Mouse (Mus musculus) frontal cortex, postnatal 10 days (tissue): ENCODE measurements at regions not wholly inside any gene's neighbourhood (a gene's known extent, or its start where the extent isn't known, plus 50 kb on each side); places are given as distances from the start of the nearest gene placed in this dataset.
"Not testable (repeated sequence)": the region's sequence is repeated elsewhere in the genome, so short reads cannot be mapped to it uniquely, and the experiment has no call there.

Experiments used
- DNase-seq, 2 experiments: peaks; one replicate each; pipeline ENCODE4 v3.0.0; 2022; ENCODE audit warnings: low spot score in 2 of 2, mixed read lengths in 1 of 2

DNA sequence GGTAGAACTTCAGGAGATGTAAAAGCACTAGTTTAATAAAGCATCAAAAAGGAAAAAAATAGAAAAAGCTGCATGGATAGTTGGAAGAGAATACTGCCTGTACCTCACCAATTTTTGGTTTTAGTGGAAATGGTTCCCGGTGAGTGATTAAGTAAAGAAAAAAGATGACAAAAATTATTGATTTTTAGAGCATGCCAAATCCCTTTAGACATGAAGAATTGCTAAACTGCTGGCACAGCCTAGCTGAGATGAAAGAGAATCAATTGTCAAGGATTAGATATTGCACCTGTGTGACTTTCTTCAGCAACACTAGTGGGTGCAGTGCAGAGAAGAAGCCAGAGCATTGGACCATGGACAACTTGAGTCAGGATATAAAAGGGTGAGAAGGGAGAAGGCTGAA, 348.7 kb upstream of the Cpeb2 start:
- DNase-seq: no peak

GRCm38 (mm10) chr5:42891890-42892289, 341.1 kb upstream of the Cpeb2 start:
- no peak for DNase-seq

DNA sequence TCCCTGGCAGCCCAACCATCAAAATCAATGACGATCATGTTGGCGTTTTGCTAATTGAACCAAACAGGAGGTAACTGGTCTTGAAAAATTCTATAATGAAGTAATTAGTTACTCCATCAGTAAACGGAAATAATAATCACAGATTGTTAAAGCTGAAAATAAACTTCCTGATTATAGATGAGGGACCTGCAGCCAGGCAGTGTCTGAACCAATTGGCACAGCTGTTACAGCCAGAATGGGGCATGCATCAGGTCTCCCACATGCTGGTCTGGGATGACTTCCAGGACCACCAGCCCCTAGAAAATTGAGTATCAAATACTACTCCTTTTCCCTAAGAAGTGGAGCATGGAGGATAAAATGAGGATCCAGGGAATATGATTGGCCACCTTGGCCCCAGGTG, 326.8 kb upstream of the Cpeb2 start:
- DNase-seq: no peak

GRCm38 (mm10) chr5:42919328-42919727, 313.6 kb upstream of the Cpeb2 start:
- DNase-seq: no peak

- DNase-seq: no peak
Measured at GRCm38 (mm10) chr5:42932106-42932505, 300.9 kb upstream of the Cpeb2 start.

- no peak for DNase-seq
Measured at GRCm38 (mm10) chr5:42959296-42959862, 273.6 kb upstream of the Cpeb2 start.

- not testable (repeated sequence) for DNase-seq
Measured at GRCm38 (mm10) chr5:42966952-42967351, 266.0 kb upstream of the Cpeb2 start.

DNA sequence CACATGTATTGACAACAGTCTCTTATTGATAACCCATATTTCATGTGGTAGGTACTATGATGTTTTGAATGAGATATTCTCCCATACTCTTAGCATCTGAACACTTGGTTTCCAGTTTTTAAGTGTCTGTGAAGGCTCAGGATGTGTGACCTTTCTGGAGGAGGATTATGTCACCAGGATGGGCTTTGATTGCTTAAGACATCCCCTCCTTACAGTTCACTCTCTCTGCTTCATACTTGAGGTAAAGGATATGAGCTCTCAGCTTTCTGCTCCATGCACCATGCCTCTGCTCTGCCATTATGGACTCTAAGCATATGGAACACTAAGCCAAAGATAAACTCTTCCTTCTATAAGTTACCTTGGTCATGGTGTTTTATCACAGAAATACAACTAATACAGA, 263.8 kb upstream of the Cpeb2 start:
- no peak for DNase-seq

- no peak for DNase-seq
Measured at GRCm38 (mm10) chr5:42969621-42970020, 263.3 kb upstream of the Cpeb2 start.

DNA sequence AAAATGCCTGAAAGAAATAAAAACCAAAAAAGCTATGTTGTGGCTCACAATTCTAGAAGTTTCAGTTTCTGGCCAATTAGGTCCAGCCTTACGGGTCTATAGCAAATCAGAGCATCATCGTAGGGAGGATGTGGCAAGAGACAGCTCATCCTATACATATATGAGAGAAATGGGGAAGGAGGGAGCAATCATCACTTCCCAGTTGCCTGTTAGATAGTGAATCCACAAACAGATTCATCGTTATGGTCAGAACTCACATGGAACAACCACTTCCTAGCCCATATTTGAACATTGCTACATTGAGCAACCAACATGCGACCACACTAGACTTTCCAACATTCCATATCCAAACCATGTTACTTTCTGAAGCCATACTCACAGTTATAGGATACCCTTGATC, 255.9 kb upstream of the Cpeb2 start:
- DNase-seq: no peak

DNA sequence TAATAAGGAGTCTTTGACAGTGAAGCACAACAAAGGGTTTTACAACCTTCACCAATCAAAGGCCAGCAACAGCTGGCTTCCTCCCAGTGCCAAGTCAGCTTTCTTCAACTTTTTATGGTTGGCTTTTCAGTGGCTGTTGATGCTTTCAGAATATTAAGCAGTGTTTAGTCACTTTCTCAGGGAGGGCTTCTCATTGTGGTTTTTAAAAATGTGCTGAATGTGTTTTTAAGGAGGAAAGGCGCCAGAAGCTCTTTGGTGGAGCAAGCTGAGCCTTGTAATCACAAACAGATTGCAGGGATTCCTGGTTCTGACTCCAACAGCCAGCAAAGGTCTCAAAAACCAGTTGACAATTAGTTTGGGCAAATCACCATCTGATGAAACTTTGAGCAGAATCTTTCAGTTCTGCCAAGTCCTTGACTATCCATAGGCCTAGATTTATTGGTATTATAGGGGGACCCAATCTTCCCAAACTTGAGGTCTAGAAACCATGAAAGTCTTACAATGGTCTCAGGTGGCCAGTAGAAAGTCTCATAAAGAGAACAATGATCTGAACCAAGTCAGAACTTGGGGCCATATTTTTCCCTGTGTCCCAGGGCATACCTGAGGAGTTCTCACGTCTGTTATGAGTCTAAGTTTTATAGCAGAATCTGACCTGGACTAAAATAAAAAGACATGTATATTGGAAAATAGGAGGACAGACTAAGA, 251.9 kb upstream of the Cpeb2 start:
- DNase-seq: no peak

- DNase-seq: no peak
Measured at GRCm38 (mm10) chr5:42986203-42986602, 246.8 kb upstream of the Cpeb2 start.

- DNase-seq: no peak
Measured at GRCm38 (mm10) chr5:42987710-42988466, 245.1 kb upstream of the Cpeb2 start.

DNA sequence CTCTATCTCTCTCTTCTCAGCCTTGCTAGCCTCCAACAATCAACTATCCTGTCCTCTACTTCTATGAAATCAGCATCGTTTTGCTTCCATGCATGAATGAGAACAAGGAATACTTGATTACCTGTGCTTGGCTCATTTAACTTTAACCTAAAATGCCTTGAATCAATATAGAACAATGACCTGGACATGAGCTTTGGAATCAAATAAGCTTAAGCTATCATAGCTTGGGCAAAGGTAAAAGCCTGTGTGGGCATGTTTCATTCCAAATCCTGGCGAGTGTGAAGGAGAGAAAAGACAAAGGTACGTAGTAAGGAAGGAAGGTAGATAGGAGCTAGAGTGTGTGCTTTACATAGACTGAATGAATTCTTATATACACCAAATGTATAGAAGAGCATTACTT, 243.7 kb upstream of the Cpeb2 start:
- DNase-seq: no peak

- DNase-seq: no peak
Measured at GRCm38 (mm10) chr5:43024006-43024593, 208.9 kb upstream of the Cpeb2 start.

GRCm38 (mm10) chr5:43031285-43031684, 201.7 kb upstream of the Cpeb2 start:
- DNase-seq: no peak

DNA sequence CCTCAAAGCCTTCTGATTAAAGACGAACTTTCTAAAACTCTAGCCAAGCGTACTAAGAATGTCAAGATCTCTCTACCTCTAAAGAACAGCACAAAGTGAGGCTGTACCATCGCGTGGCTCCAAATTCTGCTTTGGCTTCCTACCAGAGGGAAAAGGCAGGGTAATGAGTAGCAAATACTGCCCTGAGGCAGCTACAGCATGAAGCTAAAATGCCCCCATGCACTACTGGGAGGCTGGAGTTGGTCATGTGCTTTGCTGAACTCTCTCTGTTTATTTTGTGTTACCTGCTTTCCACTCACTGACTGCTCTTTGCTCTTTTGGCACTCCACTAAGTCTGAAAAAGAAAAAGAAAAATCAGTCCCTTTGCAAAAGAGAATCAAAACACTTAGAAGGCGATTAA, 201.1 kb upstream of the Cpeb2 start:
- no peak for DNase-seq

- DNase-seq: no peak
Measured at GRCm38 (mm10) chr5:43034421-43034820, 198.5 kb upstream of the Cpeb2 start.

- no peak for DNase-seq
Measured at GRCm38 (mm10) chr5:43037592-43037991, 195.4 kb upstream of the Cpeb2 start.

- DNase-seq: no peak
Measured at GRCm38 (mm10) chr5:43039525-43039924, 193.4 kb upstream of the Cpeb2 start.

GRCm38 (mm10) chr5:43042585-43042984, 190.4 kb upstream of the Cpeb2 start:
- no peak for DNase-seq

DNA sequence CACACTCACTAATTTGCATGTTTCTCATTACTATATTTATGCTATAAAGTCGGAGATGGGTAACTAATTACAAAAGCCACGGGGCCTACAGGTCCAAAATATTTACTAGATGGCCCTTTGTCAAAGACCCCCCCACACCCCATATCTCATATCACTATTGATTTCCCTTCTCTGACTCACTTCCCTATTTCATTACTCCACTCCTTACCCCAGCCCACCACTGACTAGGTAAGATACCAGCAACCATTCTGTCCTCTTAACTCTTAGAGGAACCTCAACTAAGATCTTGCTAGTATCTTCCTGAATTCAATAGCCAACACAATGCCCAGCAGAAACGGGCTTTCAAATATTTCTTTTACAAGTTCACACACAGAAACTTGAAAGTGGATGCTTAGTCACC, 187.1 kb upstream of the Cpeb2 start:
- no peak for DNase-seq

DNA sequence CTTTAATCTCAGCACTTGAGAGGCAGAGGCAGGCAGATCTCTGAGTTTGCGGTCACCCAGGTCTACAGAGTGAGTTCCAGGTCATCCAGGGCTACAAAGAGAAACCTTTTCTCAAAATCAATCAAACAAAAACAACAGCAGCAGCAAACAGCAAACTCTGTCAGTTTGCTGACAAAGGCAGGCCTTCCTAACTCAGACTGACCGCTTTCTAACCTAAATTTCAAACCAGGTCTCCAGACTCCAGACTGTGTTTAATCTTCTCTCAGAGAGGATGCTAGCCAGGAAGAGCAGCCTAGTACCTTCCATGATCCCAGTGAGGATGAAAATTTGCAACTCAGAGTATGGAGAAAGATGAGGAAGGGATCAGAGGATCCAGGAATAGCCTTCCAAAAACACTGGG, 185.7 kb upstream of the Cpeb2 start:
- no peak for DNase-seq
